Mouse (Mus musculus) G1E (cell line): ENCODE results near the gene Rgl1.

ENCODE experiments used
- CTCF ChIP-seq: IDR thresholded peaks from 2 replicates; pipeline ENCODE4 v1.5.1; 2012; ENCODE audit warnings: low read depth, low read length, inconsistent platforms, mixed read lengths
- GATA1 ChIP-seq: IDR thresholded peaks from 2 replicates; pipeline ENCODE4 v1.6.1; 2012; ENCODE audit warnings: borderline replicate concordance, low read length, inconsistent platforms, mixed read lengths
- GATA2 ChIP-seq: IDR thresholded peaks from 2 replicates; pipeline ENCODE4 v1.6.1; 2012; ENCODE audit warnings: low read depth, low read length, inconsistent platforms, borderline replicate concordance
- POLR2AphosphoS5 ChIP-seq: IDR thresholded peaks from 2 replicates; pipeline ENCODE4 v1.6.1; 2012; ENCODE audit warnings: low read depth, low read length, inconsistent platforms; ENCODE audit not compliant: insufficient replicate concordance
- TAL1 ChIP-seq: conservative IDR thresholded peaks from 2 replicates; pipeline ENCODE4 v1.6.1; 2012; ENCODE audit warnings: low read depth, low read length, inconsistent platforms, mixed read lengths

- TF ChIP-seq CTCF, result no peak
- TF ChIP-seq GATA1, result no peak
- TF ChIP-seq GATA2, result no peak
- no peak for TF ChIP-seq POLR2AphosphoS5
- TF ChIP-seq TAL1, result no peak
Measured at GRCm38 (mm10) chr1:152613158-152613857, 152.8 kb downstream of the Rgl1 start.
